Mouse (Mus musculus) left cerebral cortex, postnatal 14 days (tissue): ENCODE results near the gene Vmn1r172. TPM values are rescaled to one million over a fixed set of nuclear protein-coding genes. Genes with fewer than 3 reads are reported as not detected.
"Not testable (repeated sequence)": the region's sequence is repeated elsewhere in the genome, so short reads cannot be mapped to it uniquely, and the experiment has no call there.

Experiments
- DNase-seq, 2 experiments: peaks; one replicate each; pipeline ENCODE4 v3.0.0; 2021 to 2022; ENCODE audit warnings: low spot score in 2 of 2, mixed read lengths in 1 of 2
- intact Hi-C: fragments of 180-260 bp; cut with DNase I; formaldehyde crosslinking; loops from one replicate; pipeline ENCODE4 v1.15.1; 2025
- long read RNA-seq, 2 experiments: library from polyadenylated mRNA; stranded (forward); transcript quantifications; one replicate each; pipeline ENCODE4 v2.0.0; 2021
- total RNA-seq, 2 experiments: library from RNA; stranded (reverse); gene quantifications; 2 replicates each; pipeline ENCODE4 v1.2.3; 2021

Gene Vmn1r172
- not detected for total RNA-seq
- long read RNA-seq, experiment 1, result 0 reads
- long read RNA-seq, experiment 2, result 0 reads

DNA sequence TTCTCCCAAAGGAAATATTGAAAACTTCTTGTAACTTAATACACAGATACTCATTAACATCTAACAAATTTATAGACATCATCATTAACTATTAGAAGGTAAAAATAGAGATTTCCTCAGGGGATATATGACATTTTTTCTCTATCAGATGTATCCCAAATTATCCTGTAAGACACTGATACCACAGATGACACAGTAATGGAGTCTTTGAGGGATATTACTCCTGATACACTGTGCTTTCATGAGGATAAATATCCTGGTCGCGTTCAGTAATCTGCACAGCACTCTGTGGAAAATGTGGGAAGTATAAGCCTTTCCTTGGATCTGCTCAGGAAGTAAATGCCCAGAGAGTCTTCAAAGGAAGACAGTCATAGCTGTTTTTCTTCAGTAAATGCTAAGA is at the start of gene Vmn1r172:
Gene Vmn1r172 (plus strand): TSS at position 301 of the 400 bp plus-strand sequence.
- DNase-seq, result no peak
- intact Hi-C loops, result no loop called here

- intact Hi-C loops, result no loop called here
- DNase-seq, result no peak
Observed at GRCm38 (mm10) chr7:23630422-23630821, 27.7 kb upstream of the Vmn1r172 start, which contains the start of gene Vmn1r171. Gene Vmn1r171 (plus strand): TSS chr7:23630722.

DNA sequence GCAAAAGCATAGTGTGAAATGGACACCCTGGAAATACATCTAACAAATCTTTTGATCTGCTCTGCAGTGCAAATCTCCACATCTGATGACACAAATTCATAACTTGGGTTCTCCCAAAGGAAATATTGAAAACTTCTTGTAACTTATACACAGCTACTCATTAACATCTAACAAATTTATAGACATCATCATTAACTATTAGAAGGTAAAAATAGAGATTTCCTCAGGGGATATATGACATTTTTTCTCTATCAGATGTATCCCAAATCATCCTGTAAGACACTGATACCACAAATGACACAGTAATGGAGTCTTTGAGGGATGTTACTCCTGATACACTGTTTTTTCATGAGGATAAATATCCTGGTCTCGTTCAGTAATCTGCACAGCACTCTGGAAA is 42.3 kb downstream of the Vmn1r172 start, which contains the start of gene Vmn1r173:
Gene Vmn1r173 (plus strand): TSS at position 301 of the 400 bp plus-strand sequence.
- intact Hi-C loops, DNase-seq: not testable (repeated sequence)

Other genes starting within 250 kb of the Vmn1r172 start
- not detected for gene Vmn1r167, start 151.1 kb upstream of the Vmn1r172 start, total RNA-seq
- not detected for gene Vmn1r168, start 118.6 kb upstream of the Vmn1r172 start, total RNA-seq
- not detected for gene Vmn1r169, start 82.8 kb upstream of the Vmn1r172 start, total RNA-seq
- gene Vmn1r170, start 52.1 kb upstream of the Vmn1r172 start, total RNA-seq, result not detected
- gene Vmn1r171, start 27.6 kb upstream of the Vmn1r172 start, total RNA-seq, result not detected
- gene Vmn1r173, start 42.4 kb downstream of the Vmn1r172 start, total RNA-seq, result not detected
- gene Vmn1r174, start 94.0 kb downstream of the Vmn1r172 start, total RNA-seq, result not detected
- not detected for gene Vmn1r175, start 152.3 kb downstream of the Vmn1r172 start, total RNA-seq
- not detected for gene Vmn1r176, start 179.1 kb downstream of the Vmn1r172 start, total RNA-seq
- not detected for gene Vmn1r177, start 208.1 kb downstream of the Vmn1r172 start, total RNA-seq
- not detected for gene Vmn1r178, start 233.7 kb downstream of the Vmn1r172 start, total RNA-seq